Mouse (Mus musculus) left cerebral cortex, postnatal 10 days (tissue): Measurements from ENCODE around the gene Arid5b. TPM values are rescaled to one million over a fixed set of nuclear protein-coding genes. Genes with fewer than 3 reads are reported as not detected.

Experiments
- DNase-seq, 2 experiments: peaks; one replicate each; pipeline ENCODE4 v3.0.0; 2021 to 2022; ENCODE audit warnings: low spot score in 2 of 2, mixed read lengths in 1 of 2; ENCODE audit errors: extremely low spot score in 1 of 2
- intact Hi-C: fragments of 180-260 bp; cut with DNase I; formaldehyde crosslinking; loops from one replicate; pipeline ENCODE4 v1.15.1; 2025
- total RNA-seq, 2 experiments: library from RNA; stranded (reverse); gene quantifications; 2 replicates each; pipeline ENCODE4 v1.2.3; 2021

Gene Arid5b
- total RNA-seq, 2 experiments from 2014 or later, result 22.6 to 24.0 TPM

DNA sequence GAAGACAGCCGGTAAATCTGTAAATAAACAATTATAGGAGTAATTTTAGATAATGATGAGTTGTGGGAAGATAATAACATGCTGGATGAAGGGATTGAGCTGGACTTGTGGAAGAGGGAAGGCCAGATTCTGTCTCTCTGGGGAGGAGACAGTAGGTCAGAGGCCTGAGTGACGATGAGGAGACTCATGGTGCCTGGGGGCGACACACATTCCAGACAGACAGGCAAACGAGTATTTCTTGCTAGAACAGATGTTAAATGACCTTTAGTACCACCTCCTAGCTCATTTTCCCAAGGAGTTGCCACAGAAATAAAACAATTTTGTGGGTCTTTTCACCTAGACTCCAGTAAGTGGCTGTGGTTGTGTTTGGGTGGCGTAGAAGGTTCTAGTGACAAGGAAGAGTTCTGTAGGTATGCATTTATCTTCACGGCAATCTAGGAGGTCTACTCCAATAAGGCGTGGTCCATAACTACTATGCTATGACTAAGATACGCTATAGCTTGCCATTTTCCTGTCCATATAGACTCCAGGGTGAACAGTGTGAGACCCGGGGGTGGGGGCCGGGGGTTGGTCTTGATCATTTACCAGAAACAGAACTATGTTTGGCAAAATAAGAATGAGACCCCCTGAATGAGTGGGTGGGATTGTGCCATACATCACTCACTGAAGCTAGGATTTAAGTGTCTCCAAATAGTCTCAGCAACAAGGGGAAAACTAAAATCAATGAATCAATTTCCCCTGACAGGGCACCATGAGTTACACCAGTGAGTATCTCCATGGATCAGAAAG, 100.6 kb downstream of the Arid5b start:
- no peak for DNase-seq
- intact Hi-C loops, result no loop called here

- intact Hi-C loops, result no loop called here
- DNase-seq, result no peak
Measured at GRCm38 (mm10) chr10:68175811-68176210, 102.7 kb downstream of the Arid5b start.

DNA sequence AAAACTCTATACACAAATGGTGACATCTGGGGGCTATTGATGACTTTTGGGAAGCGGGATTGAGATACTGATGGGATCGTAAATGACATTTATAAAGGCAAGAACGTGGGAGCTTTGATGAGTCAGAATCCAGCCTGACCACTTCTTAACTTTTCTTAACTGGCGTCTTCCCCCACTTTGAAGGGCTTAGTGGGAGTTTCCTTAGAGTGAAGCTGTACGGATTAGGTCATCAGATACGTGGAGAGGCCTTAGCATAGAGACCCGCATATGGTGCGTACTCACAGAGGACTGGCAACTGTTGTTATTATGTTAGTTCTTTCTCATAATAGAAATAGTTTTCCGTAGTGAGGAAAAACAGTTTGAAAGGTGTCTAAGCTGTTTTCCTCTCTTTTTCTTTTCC, 104.9 kb downstream of the Arid5b start:
- no peak for DNase-seq
- intact Hi-C loops, result no loop called here

GRCm38 (mm10) chr10:68172906-68173305, 105.6 kb downstream of the Arid5b start:
- no peak for DNase-seq
- intact Hi-C loops, result no loop called here

GRCm38 (mm10) chr10:68171974-68172373, 106.6 kb downstream of the Arid5b start:
- no peak for DNase-seq
- intact Hi-C loops, result no loop called here

GRCm38 (mm10) chr10:68168613-68169012, 109.9 kb downstream of the Arid5b start:
- intact Hi-C loops, result loop anchor here (5.0 kb wide), 1 partner anchor 109 kb away; the partner anchor contains the start of gene Arid5b
- DNase-seq, result no peak

- DNase-seq, result no peak
- intact Hi-C loops, result loop anchor here (5.0 kb wide), 1 partner anchor 109 kb away; the partner anchor contains the start of gene Arid5b
Measured at GRCm38 (mm10) chr10:68168141-68168540, 110.4 kb downstream of the Arid5b start.

- DNase-seq, result no peak
- intact Hi-C loops, result loop anchor here (5.0 kb wide), 1 partner anchor 110 kb away; the partner anchor contains the start of gene Arid5b
Measured at GRCm38 (mm10) chr10:68167118-68167517, 111.4 kb downstream of the Arid5b start.

DNA sequence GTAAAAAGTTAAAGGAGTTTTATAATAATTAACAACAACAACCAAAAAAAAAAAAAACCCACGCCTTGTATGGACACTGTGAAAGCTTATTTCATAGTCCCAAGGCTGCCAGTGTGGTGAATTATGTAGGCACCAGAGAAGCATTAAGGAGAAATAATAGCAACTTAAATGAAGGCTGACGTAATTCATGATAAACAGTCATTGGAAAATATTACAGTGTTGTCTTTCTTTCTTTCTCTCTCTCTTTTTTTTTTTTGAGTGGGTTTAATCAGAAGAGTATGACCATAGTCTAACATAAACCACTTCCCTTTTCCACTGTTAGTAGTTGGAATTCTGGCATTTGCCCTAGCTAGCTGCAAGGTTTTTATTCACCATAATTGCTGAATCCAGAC, 111.8 kb downstream of the Arid5b start:
- DNase-seq, result no peak
- intact Hi-C loops, result loop anchor here (5.0 kb wide), 1 partner anchor 111 kb away; the partner anchor contains the start of gene Arid5b

DNA sequence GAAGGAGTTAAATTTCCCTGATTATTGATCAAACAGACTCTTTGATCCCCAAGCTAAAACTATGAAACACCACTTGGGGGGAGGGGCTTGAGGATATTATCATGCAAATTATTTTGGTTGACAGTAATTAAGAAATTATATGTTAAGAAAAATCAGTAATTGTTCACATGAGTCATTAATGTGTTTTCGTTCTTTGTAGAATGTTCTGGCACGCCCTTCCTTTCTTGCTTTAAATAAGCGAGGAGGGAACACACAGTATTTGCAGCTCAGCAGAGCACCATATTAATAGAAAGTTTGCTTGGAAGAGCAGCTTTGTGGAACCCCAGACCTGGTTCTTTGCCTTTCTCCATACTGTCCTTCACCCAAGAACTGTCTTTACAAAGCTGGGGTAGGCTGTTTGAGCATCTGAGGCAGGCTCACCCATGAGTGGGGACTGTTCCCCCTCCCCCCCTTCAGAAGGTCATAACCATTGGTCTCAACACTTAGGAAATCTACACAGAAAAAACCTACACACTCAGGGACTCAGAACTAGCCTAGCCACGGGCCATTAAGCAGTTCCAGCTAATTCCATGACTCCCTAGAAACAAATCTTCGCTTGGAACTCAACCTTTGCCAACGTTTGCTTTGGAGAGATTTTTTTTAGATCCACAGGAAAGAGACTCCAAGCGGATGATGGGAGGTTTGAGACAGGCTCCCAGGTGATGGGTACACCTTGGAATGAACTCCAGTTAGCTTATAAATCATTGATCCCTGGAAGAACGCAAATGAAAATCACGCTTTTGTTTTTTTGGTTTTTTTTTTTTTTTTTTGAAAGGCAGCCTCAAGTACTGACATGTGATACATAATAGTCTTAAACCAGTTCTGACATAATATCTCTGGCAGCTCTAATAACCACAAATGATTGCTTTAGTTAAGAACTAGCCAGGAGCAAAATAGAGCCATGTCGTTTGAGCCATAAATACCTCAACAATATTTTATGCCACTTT, 112.5 kb downstream of the Arid5b start:
- intact Hi-C loops, result loop anchor here (5.0 kb wide), 1 partner anchor 111 kb away; the partner anchor contains the start of gene Arid5b
- DNase-seq, result no peak

- peak in 1 of 2 experiments; percentile 38 for DNase-seq
- intact Hi-C loops, result loop anchor here (5.0 kb wide), 1 partner anchor 112 kb away; the partner anchor contains the start of gene Arid5b
Measured at GRCm38 (mm10) chr10:68164723-68165706, 113.5 kb downstream of the Arid5b start.

DNA sequence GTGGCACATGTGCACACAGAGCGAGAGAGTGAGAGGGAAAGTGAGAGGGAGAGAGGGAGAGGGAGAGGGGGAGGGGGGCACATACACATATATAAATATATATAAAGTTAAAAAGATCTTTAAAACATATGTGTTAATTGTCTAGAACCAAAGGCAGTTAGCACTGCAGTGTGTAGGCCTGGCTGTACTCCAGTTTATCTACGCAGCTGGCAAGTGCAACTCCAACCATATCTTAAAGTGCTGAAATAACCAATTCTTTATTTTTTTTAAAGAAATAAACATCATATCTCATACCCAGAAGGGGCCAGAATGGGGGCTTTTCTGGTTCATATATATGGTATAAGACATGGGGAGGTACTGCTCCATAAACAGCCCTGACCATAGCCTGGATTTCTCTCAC, 114.4 kb downstream of the Arid5b start:
- intact Hi-C loops, result no loop called here
- no peak for DNase-seq

DNA sequence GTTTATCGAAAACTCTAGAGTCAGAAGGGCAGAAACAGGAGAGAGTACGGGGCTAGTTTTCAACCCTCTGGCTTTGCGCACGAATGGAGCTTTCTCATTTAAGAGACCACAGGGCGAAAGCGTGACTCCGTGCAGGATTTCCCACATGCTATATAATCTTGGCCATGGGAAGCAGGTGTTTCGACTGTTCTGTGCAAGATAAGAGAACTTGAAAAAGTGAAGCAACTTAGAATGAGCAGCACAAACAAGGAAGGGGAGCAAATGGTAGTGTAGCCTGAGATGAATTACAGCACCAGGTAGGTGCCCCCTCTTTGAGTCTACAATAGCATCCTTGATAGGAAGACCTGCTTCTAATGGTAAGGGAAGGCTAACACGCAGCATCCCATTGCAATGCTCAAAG, 118.8 kb downstream of the Arid5b start:
- no peak for DNase-seq
- intact Hi-C loops, result no loop called here

- intact Hi-C loops, result no loop called here
- DNase-seq, result no peak
Measured at GRCm38 (mm10) chr10:68158555-68158954, 120.0 kb downstream of the Arid5b start.

DNA sequence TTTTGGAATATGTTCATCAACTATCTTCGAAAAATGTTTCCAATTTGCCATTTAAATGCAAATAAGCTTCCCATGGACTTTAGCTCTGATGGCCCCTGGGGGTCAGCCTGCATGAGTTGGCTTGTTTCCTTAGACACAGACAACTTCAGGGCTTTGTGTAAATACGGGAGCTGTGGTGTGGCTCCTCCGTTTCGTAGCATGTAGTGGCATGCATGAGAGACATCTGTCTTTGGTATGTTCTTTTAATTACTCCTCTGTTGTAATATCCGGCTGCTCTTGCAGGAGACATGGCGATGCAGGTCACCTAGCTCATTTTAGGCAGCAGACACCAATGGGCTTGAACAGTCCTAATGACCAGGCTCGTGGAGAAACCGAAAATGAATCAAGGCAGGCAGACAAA, 121.0 kb downstream of the Arid5b start:
- intact Hi-C loops, result no loop called here
- DNase-seq, result no peak

DNA sequence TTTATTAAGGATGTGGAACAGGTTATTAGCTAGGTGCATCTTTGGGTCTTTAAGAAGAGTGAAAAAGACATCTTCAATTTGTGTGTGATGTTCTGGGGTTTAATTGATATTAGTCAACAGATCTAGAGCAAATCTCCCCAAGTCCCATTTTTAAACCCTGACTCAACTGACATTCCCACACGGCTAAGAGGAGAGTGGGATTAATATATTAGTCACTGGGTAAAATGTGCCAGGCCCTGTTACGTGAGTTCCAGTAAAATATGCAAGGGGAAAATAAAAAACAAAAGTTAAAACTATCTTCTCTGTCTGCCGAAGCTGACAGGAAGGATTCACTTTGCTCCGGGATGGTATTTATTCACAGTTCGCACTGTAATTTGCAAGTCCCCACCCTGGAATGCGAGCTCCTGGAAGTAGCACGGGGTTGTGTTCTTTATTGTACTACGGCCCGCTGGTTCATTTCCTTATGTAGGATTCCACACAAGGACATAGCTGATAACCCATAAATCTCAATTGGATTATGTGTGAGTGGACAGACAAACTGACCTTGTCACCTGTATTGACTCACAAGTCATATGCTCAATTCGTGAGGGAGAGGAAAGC, 121.8 kb downstream of the Arid5b start:
- DNase-seq, result no peak
- intact Hi-C loops, result no loop called here

DNA sequence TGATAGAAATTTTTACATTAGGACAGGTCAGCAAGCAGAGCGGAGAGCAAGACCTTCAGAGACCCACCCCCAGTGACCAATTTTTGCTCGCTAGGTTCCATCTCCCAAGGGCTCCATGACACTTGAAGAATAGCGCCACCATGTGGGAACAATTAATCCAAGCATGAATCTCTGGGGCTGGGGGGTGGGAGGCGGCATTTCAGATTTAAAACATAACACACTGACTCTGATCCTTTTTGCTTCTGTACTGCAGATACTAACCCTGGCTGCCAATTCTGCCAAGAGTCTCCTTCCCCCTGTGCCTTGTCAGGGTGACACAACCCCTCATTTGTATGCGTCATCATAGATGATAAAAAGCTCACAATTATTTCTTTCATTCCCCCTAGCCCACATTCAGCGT, 122.4 kb downstream of the Arid5b start:
- no peak for DNase-seq
- intact Hi-C loops, result no loop called here
